Mouse (Mus musculus) liver, embryonic 14.5 days (tissue): ENCODE results near the gene Zranb3. TPM values are rescaled to one million over a fixed set of nuclear protein-coding genes. Genes with fewer than 3 reads are reported as not detected.
"Not testable (repeated sequence)": the region's sequence is repeated elsewhere in the genome, so short reads cannot be mapped to it uniquely, and the experiment has no call there.

ENCODE experiments used
- ATAC-seq: fragments of 200-750 bp; cut with Nextera tagmentation; 2 replicates; pipeline ENCODE4 v1.8.0; 2017; ENCODE audit warnings: moderate number of reproducible peaks, mild to moderate bottlenecking, moderate library complexity; ENCODE audit not compliant: insufficient read depth
- DNase-seq, 3 experiments: peaks; one replicate each; pipeline ENCODE4 v3.0.0-alpha.2; 2012 to 2013; ENCODE audit warnings: low read depth in 3 of 3, low spot score in 3 of 3
- H3K27ac ChIP-seq: fragments of 300-500 bp; sonication (generic); 2 replicates; pipeline ENCODE4 v1.5.1; 2014; ENCODE audit warnings: moderate library complexity, mild to moderate bottlenecking, control low read depth, inconsistent platforms
- H3K27me3 ChIP-seq: fragments of 300-500 bp; sonication (generic); 2 replicates; pipeline ENCODE4 v1.6.1; 2014; ENCODE audit warnings: mild to moderate bottlenecking, low read length, moderate library complexity; ENCODE audit not compliant: control insufficient read depth, insufficient read depth
- H3K36me3 ChIP-seq: fragments of 300-500 bp; sonication (generic); replicated peaks from 2 replicates; pipeline ENCODE4 v1.6.1; 2014; ENCODE audit warnings: low read depth; ENCODE audit not compliant: control insufficient read depth, insufficient read depth
- H3K4me1 ChIP-seq, 2 experiments: fragments of 200-500 bp in 1 of 2; fragments of 300-500 bp in 1 of 2; sonication (generic) in 1 of 2; replicated peaks; 2 replicates each; pipeline ENCODE4 v1.6.1; 2012 to 2014; ENCODE audit warnings: antibody characterized with exemption in 1 of 2, inconsistent platforms in 1 of 2, low read length in 1 of 2; ENCODE audit not compliant: control insufficient read depth in 2 of 2, insufficient read depth in 2 of 2
- H3K4me2 ChIP-seq: fragments of 300-500 bp; sonication (generic); 2 replicates; pipeline ENCODE4 v1.6.1; 2014; ENCODE audit warnings: low read depth, mild to moderate bottlenecking, control low read depth, moderate library complexity
- H3K4me3 ChIP-seq, 2 experiments: fragments of 200-500 bp in 1 of 2; fragments of 300-500 bp in 1 of 2; sonication (generic) in 1 of 2; 2 replicates each; pipeline ENCODE4 v1.5.1; 2012 to 2014; ENCODE audit warnings: low read depth in 2 of 2, low read length in 2 of 2, mild to moderate bottlenecking in 2 of 2, control low read depth in 1 of 2, inconsistent platforms in 1 of 2, moderate library complexity in 1 of 2; ENCODE audit not compliant: insufficient read depth in 1 of 2
- H3K9ac ChIP-seq: fragments of 300-500 bp; sonication (generic); replicated peaks from 2 replicates; pipeline ENCODE4 v1.6.1; 2014; ENCODE audit warnings: mild to moderate bottlenecking, control low read depth, moderate library complexity
- H3K9me3 ChIP-seq: fragments of 300-500 bp; sonication (generic); 2 replicates; pipeline ENCODE4 v1.6.1; 2016; ENCODE audit warnings: low read length, mixed read lengths; ENCODE audit not compliant: control insufficient read depth
- CTCF ChIP-seq: IDR thresholded peaks from 2 replicates; pipeline ENCODE4 v1.5.1; 2016; ENCODE audit warnings: antibody characterized with exemption, low read depth, control low read depth
- EP300 ChIP-seq: IDR thresholded peaks from 2 replicates; pipeline ENCODE4 v1.6.1; 2016; ENCODE audit warnings: antibody characterized with exemption, low read depth
- WGBS: fragments of 180-500 bp; shearing (Covaris S2); extraction: QIAGEN DNeasy Blood & Tissue Kit; methylation state at CpG from one replicate; pipeline ENCODE4 v1.1.7; 2014; ENCODE audit not compliant: insufficient replicate concordance; 5-methylcytosine and 5-hydroxymethylcytosine counted together
- polyA plus RNA-seq, 2 experiments: library from polyadenylated mRNA; depleted of rRNA in 1 of 2; stranded (reverse) in 1 of 2; unstranded in 1 of 2; fragments of >200 nt; fragmentation: Nextera tagmentation in 1 of 2; extraction: Ambion mirVana in 1 of 2; gene quantifications; 2 replicates each; pipeline versions ENCODE4 v1.2.1 to v1.2.3; 2012 to 2014

Gene Zranb3
- polyA plus RNA-seq, 2 experiments, result 3.9 to 4.1 TPM

GRCm38 (mm10) chr1:128004371-128004720, 98.5 kb downstream of the Zranb3 start:
- H3K27me3 ChIP-seq, result no peaks in the 10 kb centered on the region
- no peaks in the 10 kb centered on the region for H3K4me1 ChIP-seq
- TF ChIP-seq CTCF (no peak), EP300 (no peak)
- no peak for ATAC-seq
- no peak overlapping the region for H3K9ac ChIP-seq
- no peaks in the 10 kb centered on the region for H3K36me3 ChIP-seq
- no peak overlapping the region for H3K4me2 ChIP-seq
- DNase-seq, result no peak
- no peak overlapping the region for H3K4me3 ChIP-seq
- WGBS, result 62% methylated on average over 2 of the region's 2 CpGs
- no peaks in the 10 kb centered on the region for H3K9me3 ChIP-seq
- H3K27ac ChIP-seq, result no peak overlapping the region

GRCm38 (mm10) chr1:128003712-128004370, 99.0 kb downstream of the Zranb3 start:
- no peaks in the 10 kb centered on the region for H3K27me3 ChIP-seq
- H3K9ac ChIP-seq, result no peak overlapping the region
- H3K4me1 ChIP-seq, result no peaks in the 10 kb centered on the region
- H3K4me3 ChIP-seq, result no peak overlapping the region
- WGBS, result 81% methylated on average over 4 of the region's 4 CpGs
- H3K36me3 ChIP-seq, result no peaks in the 10 kb centered on the region
- H3K9me3 ChIP-seq, result no peaks in the 10 kb centered on the region
- no peak overlapping the region for H3K4me2 ChIP-seq
- no peak overlapping the region for H3K27ac ChIP-seq
- ATAC-seq, result no peak
- no peak for TF ChIP-seq CTCF
- TF ChIP-seq EP300, result no peak
- no peak for DNase-seq

GRCm38 (mm10) chr1:128002159-128002558, 100.7 kb downstream of the Zranb3 start:
- Histone ChIP-seq H3K27ac (no peak overlapping the region), H3K4me1 (no peaks in the 10 kb centered on the region), H3K9me3 (no peaks in the 10 kb centered on the region), H3K9ac (no peak overlapping the region), H3K27me3 (no peaks in the 10 kb centered on the region), H3K36me3 (no peaks in the 10 kb centered on the region), H3K4me2 (no peak overlapping the region), H3K4me3 (no peak overlapping the region)
- DNase-seq (no peak), ATAC-seq (no peak)
- WGBS, result 72% methylated on average over 2 of the region's 2 CpGs
- TF ChIP-seq CTCF, result no peak
- no peak for TF ChIP-seq EP300

- not testable (repeated sequence) for ATAC-seq, H3K4me1 ChIP-seq
Measured at GRCm38 (mm10) chr1:128000931-128001330, 101.9 kb downstream of the Zranb3 start.

GRCm38 (mm10) chr1:127993892-127994291, 109.0 kb downstream of the Zranb3 start:
- Histone ChIP-seq H3K4me3 (no peak overlapping the region), H3K9me3 (no peaks in the 10 kb centered on the region), H3K27me3 (no peaks in the 10 kb centered on the region), H3K4me1 (no peaks in the 10 kb centered on the region), H3K4me2 (no peak overlapping the region), H3K36me3 (no peaks in the 10 kb centered on the region), H3K27ac (no peak overlapping the region), H3K9ac (no peak overlapping the region)
- WGBS, result 73% methylated on average over 4 of the region's 4 CpGs
- DNase-seq (no peak), ATAC-seq (no peak)
- TF ChIP-seq CTCF, result no peak
- TF ChIP-seq EP300, result no peak

More at GRCm38 (mm10) chr1:128000931-128001330, 101.9 kb downstream of the Zranb3 start:
- DNase-seq, H3K36me3 ChIP-seq, H3K9ac ChIP-seq, H3K4me2 ChIP-seq, H3K4me3 ChIP-seq, H3K27ac ChIP-seq, H3K27me3 ChIP-seq, H3K9me3 ChIP-seq: not testable (repeated sequence)
- 85% methylated on average over 4 of the region's 4 CpGs for whole genome bisulfite sequencing
